Mouse (Mus musculus) hindbrain, embryonic 16.5 days (tissue): ENCODE measurements around the gene Akap14. TPM values are rescaled to one million over a fixed set of nuclear protein-coding genes. Genes with fewer than 3 reads are reported as not detected.
"Not testable (repeated sequence)": the region's sequence is repeated elsewhere in the genome, so short reads cannot be mapped to it uniquely, and the experiment has no call there.

Source experiments
- ATAC-seq: fragments of 200-750 bp; cut with Nextera tagmentation; 2 replicates; pipeline ENCODE4 v1.8.0; 2017; ENCODE audit warnings: moderate TSS enrichment, moderate library complexity
- H3K27ac ChIP-seq: fragments of 300-500 bp; sonication (generic); 2 replicates; pipeline ENCODE4 v1.5.1; 2014; ENCODE audit warnings: low read depth, mild to moderate bottlenecking, control low read depth, low read length, moderate library complexity
- H3K27me3 ChIP-seq: fragments of 300-500 bp; sonication (generic); replicated peaks from 2 replicates; pipeline ENCODE4 v1.6.1; 2014; ENCODE audit warnings: low read length; ENCODE audit not compliant: control insufficient read depth, insufficient read depth
- H3K36me3 ChIP-seq: fragments of 300-500 bp; sonication (generic); 2 replicates; pipeline ENCODE4 v1.6.1; 2014; ENCODE audit warnings: mild to moderate bottlenecking, low read length, moderate library complexity, mixed read lengths; ENCODE audit not compliant: control insufficient read depth, insufficient read depth
- H3K4me1 ChIP-seq: fragments of 300-500 bp; sonication (generic); 2 replicates; pipeline ENCODE4 v1.6.1; 2014; ENCODE audit warnings: low read depth, low read length; ENCODE audit not compliant: control insufficient read depth, insufficient read depth
- H3K4me2 ChIP-seq: fragments of 300-500 bp; sonication (generic); 2 replicates; pipeline ENCODE4 v1.6.1; 2014; ENCODE audit warnings: mild to moderate bottlenecking, low read length, control low read depth, moderate library complexity
- H3K4me3 ChIP-seq: fragments of 300-500 bp; sonication (generic); 2 replicates; pipeline ENCODE4 v1.5.1; 2014; ENCODE audit warnings: mild to moderate bottlenecking, low read length, control low read depth, moderate library complexity
- H3K9ac ChIP-seq: fragments of 300-500 bp; sonication (generic); 2 replicates; pipeline ENCODE4 v1.6.1; 2014; ENCODE audit warnings: low read depth, mild to moderate bottlenecking, control low read depth, low read length, moderate library complexity
- H3K9me3 ChIP-seq: fragments of 300-500 bp; sonication (generic); 2 replicates; pipeline ENCODE4 v1.6.1; 2014; ENCODE audit warnings: mild to moderate bottlenecking, low read length, moderate library complexity; ENCODE audit not compliant: control insufficient read depth
- WGBS: fragments of 180-500 bp; shearing (Covaris S2); extraction: QIAGEN DNeasy Blood & Tissue Kit; methylation state at CpG from one replicate; pipeline ENCODE4 v1.1.7; 2014; 5-methylcytosine and 5-hydroxymethylcytosine counted together
- polyA plus RNA-seq: library from polyadenylated mRNA; unstranded; fragments of >200 nt; fragmentation: Nextera tagmentation; extraction: Ambion mirVana; gene quantifications from 2 replicates; pipeline ENCODE4 v1.2.1, GENCODE M21; 2015

Gene Akap14
- polyA plus RNA-seq, result 0.28 and 0.36 TPM in 2 replicates

GRCm38 (mm10) chrX:37168742-37169141 lies at the start of gene Akap14:
TSS of gene Akap14 (minus strand) at chrX:37168842.
- no peak within 1 kb of the TSS for H3K4me3 ChIP-seq
- 0 out of 2 replicates have a peak, but pooled peaks have one; percentile 45 for ATAC-seq
- no peak within 1 kb of the TSS for H3K9ac ChIP-seq
- no peaks in the 10 kb centered on the region for H3K36me3 ChIP-seq
- no peaks in the 10 kb centered on the region for H3K9me3 ChIP-seq
- H3K4me2 ChIP-seq, result no peak within 1 kb of the TSS
- H3K27ac ChIP-seq, result no peak within 1 kb of the TSS
- H3K4me1 ChIP-seq, result no peaks in the 10 kb centered on the region
- H3K27me3 ChIP-seq, result no peaks in the 10 kb centered on the region
- WGBS, result 36% methylated on average over 5 of the region's 5 CpGs

- no peaks in the 10 kb centered on the region for H3K36me3 ChIP-seq
- no peak for ATAC-seq
- H3K4me3 ChIP-seq, result no peak within 1 kb of the TSS
- H3K9me3 ChIP-seq, result 0 out of 2 replicates have a peak, but pooled peaks cover 2% of the 10 kb centered on the region
- no peaks in the 10 kb centered on the region for H3K27me3 ChIP-seq
- 91% methylated on average over 10 of the region's 10 CpGs for WGBS
- no peak within 1 kb of the TSS for H3K9ac ChIP-seq
- no peaks in the 10 kb centered on the region for H3K4me1 ChIP-seq
- no peak within 1 kb of the TSS for H3K4me2 ChIP-seq
- no peak within 1 kb of the TSS for H3K27ac ChIP-seq
Observed at GRCm38 (mm10) chrX:37210941-37211340, 42.3 kb upstream of the Akap14 start, which contains the start of gene Gm9. TSS of gene Gm9 (minus strand) at chrX:37211041.

GRCm38 (mm10) chrX:37198676-37199075 lies 30.0 kb upstream of the Akap14 start:
- H3K9ac ChIP-seq, result no peak overlapping the region
- H3K4me3 ChIP-seq, result no peak overlapping the region
- no peak overlapping the region for H3K4me2 ChIP-seq
- H3K36me3 ChIP-seq, result no peaks in the 10 kb centered on the region
- H3K4me1 ChIP-seq, result no peaks in the 10 kb centered on the region
- 59% methylated on average over 8 of the region's 8 CpGs for WGBS
- no peaks in the 10 kb centered on the region; the same call in 1 of the 2 replicates for H3K9me3 ChIP-seq
- no peaks in the 10 kb centered on the region for H3K27me3 ChIP-seq
- ATAC-seq, result no peak
- no peak overlapping the region for H3K27ac ChIP-seq

- peak; percentile 51 for ATAC-seq
- Histone ChIP-seq H3K9me3 (no peaks in the 10 kb centered on the region), H3K9ac (peak overlapping the region; percentile 67), H3K27ac (peak overlapping the region; percentile 85), H3K36me3 (no peaks in the 10 kb centered on the region), H3K4me1 (peaks cover 6% of the 10 kb centered on the region; the same call in 1 of the 2 replicates), H3K4me2 (peak overlapping the region; percentile 57), H3K27me3 (no peaks in the 10 kb centered on the region), H3K4me3 (peak overlapping the region; percentile 57)
- 27% methylated on average over 28 of the region's 28 CpGs for WGBS
Observed at GRCm38 (mm10) chrX:37191744-37192379, 23.2 kb upstream of the Akap14 start.

GRCm38 (mm10) chrX:37191105-37191743 lies 22.6 kb upstream of the Akap14 start, which contains the start of the genes Ndufa1 and Rnf113a1:
TSS of gene Ndufa1 (minus strand) at chrX:37191163.
TSS of gene Rnf113a1 (plus strand) at chrX:37191245.
- Histone ChIP-seq H3K27me3 (no peaks in the 10 kb centered on the region), H3K4me2 (peak within 1 kb of the TSS; percentile 59), H3K4me3 (peak within 1 kb of the TSS; percentile 57), H3K9ac (peak within 1 kb of the TSS; percentile 67), H3K4me1 (peaks cover 6% of the 10 kb centered on the region; the same call in 1 of the 2 replicates), H3K36me3 (no peaks in the 10 kb centered on the region), H3K27ac (peak within 1 kb of the TSS; percentile 85), H3K9me3 (no peaks in the 10 kb centered on the region)
- 22% methylated on average over 57 of the region's 63 CpGs for whole genome bisulfite sequencing
- peak; percentile 94 for ATAC-seq

GRCm38 (mm10) chrX:37190755-37191104 lies 22.1 kb upstream of the Akap14 start:
- Histone ChIP-seq H3K9me3 (no peaks in the 10 kb centered on the region), H3K4me1 (peaks cover 6% of the 10 kb centered on the region; the same call in 1 of the 2 replicates), H3K4me2 (peak overlapping the region; percentile 59), H3K9ac (peak overlapping the region; percentile 67), H3K27me3 (no peaks in the 10 kb centered on the region), H3K36me3 (no peaks in the 10 kb centered on the region), H3K27ac (peak overlapping the region; percentile 85), H3K4me3 (peak overlapping the region; percentile 57)
- 17% methylated on average over 16 of the region's 20 CpGs for WGBS
- no peak; the same call in 1 of the 2 replicates for ATAC-seq

GRCm38 (mm10) chrX:37184401-37184800 lies 15.8 kb upstream of the Akap14 start:
- 57% methylated on average over 4 of the region's 8 CpGs for WGBS

GRCm38 (mm10) chrX:37167085-37167484 lies 1.6 kb downstream of the Akap14 start:
- Histone ChIP-seq H3K4me3 (no peak overlapping the region), H3K4me1 (no peaks in the 10 kb centered on the region), H3K27me3 (no peaks in the 10 kb centered on the region), H3K9ac (no peak overlapping the region), H3K4me2 (no peak overlapping the region), H3K36me3 (no peaks in the 10 kb centered on the region), H3K9me3 (no peaks in the 10 kb centered on the region), H3K27ac (no peak overlapping the region)
- ATAC-seq, result no peak; the same call in 1 of the 2 replicates
- WGBS, result 40% methylated on average over 3 of the region's 3 CpGs

More at GRCm38 (mm10) chrX:37184401-37184800, 15.8 kb upstream of the Akap14 start:
- H3K36me3 ChIP-seq, H3K27ac ChIP-seq, H3K4me2 ChIP-seq, H3K27me3 ChIP-seq, H3K9ac ChIP-seq, ATAC-seq, H3K4me3 ChIP-seq, H3K9me3 ChIP-seq, H3K4me1 ChIP-seq: not testable (repeated sequence)

- no peak overlapping the region for H3K4me3 ChIP-seq
- H3K9ac ChIP-seq, result no peak overlapping the region
- no peaks in the 10 kb centered on the region for H3K36me3 ChIP-seq
- no peaks in the 10 kb centered on the region for H3K27me3 ChIP-seq
- H3K27ac ChIP-seq, result no peak overlapping the region
- H3K9me3 ChIP-seq, result no peaks in the 10 kb centered on the region
- ATAC-seq, result no peak
- no peaks in the 10 kb centered on the region for H3K4me1 ChIP-seq
- H3K4me2 ChIP-seq, result no peak overlapping the region
- 79% methylated on average over 18 of the region's 18 CpGs for WGBS
Observed at GRCm38 (mm10) chrX:37163115-37163514, 5.5 kb downstream of the Akap14 start.
